Mouse (Mus musculus): Measurements from ENCODE around the gene Elf2.
A peak's percentile ranks its signal among the peaks of the same experiment; 100 is the strongest.

- TF ChIP-seq GATA1 (IDR thresholded peaks at IDR 0.05; ENCODE audit: borderline replicate concordance, low read length), result peak; percentile 33; the same call in 1 of the 3 replicates
- no peak for TF ChIP-seq FLI1 (IDR thresholded peaks at IDR 0.05; ENCODE audit: low read length)
Measured at GRCm38 (mm10) chr3:51364703-51365516, 24.4 kb upstream of the Elf2 start.

All from megakaryocyte, embryonic 14.5 days (primary cell).